Mouse (Mus musculus): Measurements from ENCODE around the gene Cyp27a1. TPM values are rescaled to one million over a fixed set of nuclear protein-coding genes. Genes with fewer than 3 reads are reported as not detected.

Gene Cyp27a1
- polyA plus RNA-seq, 1 experiment from 2014 or later: 9.7 TPM

GRCm38 (mm10) chr1:74752150-74752549 lies 38.8 kb downstream of the Cyp27a1 start:
- Histone ChIP-seq H3K27me3 (peaks cover 20% of the 10 kb centered on the region; the same call in 1 of the 2 replicates), H3K9ac (no peak overlapping the region), H3K4me1 (peaks cover 11% of the 10 kb centered on the region), H3K4me2 (no peak overlapping the region), H3K27ac (no peak overlapping the region), H3K9me3 (no peaks in the 10 kb centered on the region), H3K4me3 (no peak overlapping the region), H3K36me3 (no peaks in the 10 kb centered on the region)
- no peak for ATAC-seq (ENCODE audit: insufficient number of reproducible peaks, low FRiP score, low TSS enrichment, low read depth)
- WGBS: 79% methylated on average over 8 of the region's 8 CpGs

- Histone ChIP-seq H3K27ac (no peak overlapping the region), H3K4me1 (peaks cover 11% of the 10 kb centered on the region), H3K9ac (no peak overlapping the region), H3K36me3 (no peaks in the 10 kb centered on the region), H3K4me2 (no peak overlapping the region), H3K27me3 (peaks cover 15% of the 10 kb centered on the region; the same call in 1 of the 2 replicates), H3K9me3 (no peaks in the 10 kb centered on the region), H3K4me3 (no peak overlapping the region)
- ATAC-seq (ENCODE audit: insufficient number of reproducible peaks, low FRiP score, low TSS enrichment, low read depth): no peak
- 94% methylated on average over 3 of the region's 3 CpGs for WGBS
These were observed 39.5 kb downstream of the Cyp27a1 start for GRCm38 (mm10) chr1:74752833-74753232.

DNA sequence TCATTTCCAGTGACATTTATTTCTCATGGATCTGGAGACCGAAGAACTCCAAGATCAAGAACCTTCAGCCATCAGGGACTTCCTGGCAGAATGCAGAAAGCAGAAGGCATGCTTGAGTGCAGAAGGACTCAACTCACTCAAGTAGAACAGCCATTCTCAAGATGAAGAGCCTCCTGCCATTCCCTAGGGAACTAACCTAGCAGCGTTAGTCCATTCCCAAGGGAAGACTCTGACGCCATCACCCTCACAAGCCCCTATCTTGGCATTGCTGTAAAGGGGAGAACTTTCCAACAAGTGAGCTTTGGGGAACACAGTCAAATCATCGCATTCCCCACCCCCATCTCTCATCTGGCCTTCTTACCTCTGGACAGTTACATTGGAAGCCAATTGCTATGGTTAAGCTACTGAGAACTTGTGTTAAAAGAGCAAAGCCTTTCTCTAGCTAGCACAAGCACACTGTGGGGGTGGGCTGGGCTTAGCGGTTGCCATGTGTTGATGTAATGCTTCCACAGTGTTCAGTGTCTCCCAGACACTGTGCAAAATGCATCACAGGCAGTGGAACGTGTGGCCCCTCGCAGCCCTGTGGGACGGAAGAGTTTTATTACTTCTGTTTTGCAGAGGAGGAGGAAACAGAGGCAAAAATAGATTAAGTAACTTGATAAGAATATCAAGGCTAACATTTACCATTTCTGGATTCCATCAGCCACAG lies 40.0 kb downstream of the Cyp27a1 start:
- Histone ChIP-seq H3K36me3 (no peaks in the 10 kb centered on the region), H3K9ac (no peak overlapping the region), H3K9me3 (no peaks in the 10 kb centered on the region), H3K4me1 (peaks cover 11% of the 10 kb centered on the region), H3K4me3 (no peak overlapping the region), H3K27me3 (peaks cover 11% of the 10 kb centered on the region; the same call in 1 of the 2 replicates), H3K27ac (no peak overlapping the region), H3K4me2 (no peak overlapping the region)
- 71% methylated on average over 8 of the region's 8 CpGs for WGBS
- no peak for ATAC-seq (ENCODE audit: insufficient number of reproducible peaks, low FRiP score, low TSS enrichment, low read depth)

GRCm38 (mm10) chr1:74754175-74754785 lies 40.9 kb downstream of the Cyp27a1 start:
- ATAC-seq (ENCODE audit: insufficient number of reproducible peaks, low FRiP score, low TSS enrichment, low read depth): 0 out of 2 replicates have a peak, but pooled peaks have one; percentile 49
- no peaks in the 10 kb centered on the region for H3K36me3 ChIP-seq
- H3K4me3 ChIP-seq: no peak overlapping the region
- no peak overlapping the region for H3K9ac ChIP-seq
- 55% methylated on average over 5 of the region's 5 CpGs for whole genome bisulfite sequencing
- H3K4me2 ChIP-seq: no peak overlapping the region
- peaks cover 3% of the 10 kb centered on the region for H3K4me1 ChIP-seq
- peaks cover 4% of the 10 kb centered on the region; the same call in 1 of the 2 replicates for H3K27me3 ChIP-seq
- no peak overlapping the region for H3K27ac ChIP-seq
- H3K9me3 ChIP-seq: no peaks in the 10 kb centered on the region

- no peak for ATAC-seq (ENCODE audit: insufficient number of reproducible peaks, low FRiP score, low TSS enrichment, low read depth)
- Histone ChIP-seq H3K9me3 (no peaks in the 10 kb centered on the region), H3K9ac (no peak overlapping the region), H3K36me3 (no peaks in the 10 kb centered on the region), H3K4me2 (no peak overlapping the region), H3K27me3 (peaks cover 17% of the 10 kb centered on the region; the same call in 1 of the 2 replicates), H3K27ac (no peak overlapping the region), H3K4me1 (no peaks in the 10 kb centered on the region), H3K4me3 (no peak overlapping the region)
- WGBS: 26% methylated on average over 4 of the region's 4 CpGs
These were observed 46.4 kb downstream of the Cyp27a1 start for GRCm38 (mm10) chr1:74759773-74760172.

GRCm38 (mm10) chr1:74763081-74763480 lies 49.7 kb downstream of the Cyp27a1 start:
- no peak overlapping the region for H3K9ac ChIP-seq
- no peak overlapping the region for H3K4me2 ChIP-seq
- no peak overlapping the region for H3K27ac ChIP-seq
- H3K36me3 ChIP-seq: no peaks in the 10 kb centered on the region
- WGBS: under 1% methylated on average over 6 of the region's 6 CpGs
- no peak overlapping the region for H3K4me3 ChIP-seq
- no peaks in the 10 kb centered on the region for H3K4me1 ChIP-seq
- no peaks in the 10 kb centered on the region for H3K9me3 ChIP-seq
- H3K27me3 ChIP-seq: peaks cover 24% of the 10 kb centered on the region; the same call in 1 of the 2 replicates
- ATAC-seq (ENCODE audit: insufficient number of reproducible peaks, low FRiP score, low TSS enrichment, low read depth): no peak

GRCm38 (mm10) chr1:74770727-74771466 lies 57.5 kb downstream of the Cyp27a1 start:
- H3K9ac ChIP-seq: no peak overlapping the region
- WGBS: 3% methylated on average over 35 of the region's 35 CpGs
- ATAC-seq (ENCODE audit: insufficient number of reproducible peaks, low FRiP score, low TSS enrichment, low read depth): no peak

DNA sequence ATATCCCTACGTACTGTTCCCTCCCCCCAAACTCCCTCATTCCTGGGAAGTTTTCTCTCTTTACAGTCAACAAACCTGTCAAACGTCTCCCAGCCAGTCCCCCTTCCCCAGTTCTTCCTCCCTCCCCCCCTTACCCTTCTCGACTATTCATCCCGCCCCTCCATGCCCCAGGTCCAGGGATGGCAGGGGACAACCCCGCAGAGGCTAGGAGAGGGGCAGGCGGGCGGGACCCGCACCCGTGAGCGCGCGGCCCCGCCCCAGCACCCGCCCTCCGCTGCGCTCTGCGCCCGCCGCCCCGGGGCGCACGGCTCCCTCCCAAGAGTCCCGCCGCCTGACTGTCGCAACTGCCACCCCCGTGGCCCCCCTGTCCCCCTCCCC lies 58.1 kb downstream of the Cyp27a1 start:
- WGBS: 1% methylated on average over 12 of the region's 26 CpGs
- peak overlapping the region; percentile 41; the same call in 1 of the 2 replicates for H3K9ac ChIP-seq
- peak overlapping the region; percentile 91 for H3K4me2 ChIP-seq
- H3K27me3 ChIP-seq: peaks cover 76% of the 10 kb centered on the region
- H3K4me1 ChIP-seq: peaks cover 41% of the 10 kb centered on the region
- no peak overlapping the region for H3K27ac ChIP-seq
- H3K36me3 ChIP-seq: no peaks in the 10 kb centered on the region
- ATAC-seq (ENCODE audit: insufficient number of reproducible peaks, low FRiP score, low TSS enrichment, low read depth): 0 out of 2 replicates have a peak, but pooled peaks have one; percentile 9
- H3K9me3 ChIP-seq: no peaks in the 10 kb centered on the region
- H3K4me3 ChIP-seq: peak overlapping the region; percentile 50

More at GRCm38 (mm10) chr1:74770727-74771466, 57.5 kb downstream of the Cyp27a1 start:
- Histone ChIP-seq H3K9me3 (no peaks in the 10 kb centered on the region), H3K27ac (peak overlapping the region; percentile 24; the same call in 1 of the 2 replicates), H3K4me1 (peaks cover 41% of the 10 kb centered on the region), H3K4me3 (peak overlapping the region; percentile 50), H3K27me3 (peaks cover 70% of the 10 kb centered on the region), H3K4me2 (peak overlapping the region; percentile 91), H3K36me3 (no peaks in the 10 kb centered on the region)

GRCm38 (mm10) chr1:74771845-74771930 lies 58.3 kb downstream of the Cyp27a1 start, which contains the start of gene Wnt6:
TSS of gene Wnt6 (plus strand) at chr1:74771892.
- Histone ChIP-seq H3K9me3 (no peaks in the 10 kb centered on the region), H3K4me2 (peak within 1 kb of the TSS; percentile 91), H3K9ac (peak within 1 kb of the TSS; percentile 41), H3K27ac (peak within 1 kb of the TSS; percentile 59; the same call in 1 of the 2 replicates), H3K4me3 (peak within 1 kb of the TSS; percentile 50), H3K4me1 (peaks cover 41% of the 10 kb centered on the region), H3K36me3 (no peaks in the 10 kb centered on the region), H3K27me3 (peaks cover 77% of the 10 kb centered on the region)
- WGBS: 6% methylated on average over 3 of the region's 8 CpGs
- ATAC-seq (ENCODE audit: insufficient number of reproducible peaks, low FRiP score, low TSS enrichment, low read depth): no peak

DNA sequence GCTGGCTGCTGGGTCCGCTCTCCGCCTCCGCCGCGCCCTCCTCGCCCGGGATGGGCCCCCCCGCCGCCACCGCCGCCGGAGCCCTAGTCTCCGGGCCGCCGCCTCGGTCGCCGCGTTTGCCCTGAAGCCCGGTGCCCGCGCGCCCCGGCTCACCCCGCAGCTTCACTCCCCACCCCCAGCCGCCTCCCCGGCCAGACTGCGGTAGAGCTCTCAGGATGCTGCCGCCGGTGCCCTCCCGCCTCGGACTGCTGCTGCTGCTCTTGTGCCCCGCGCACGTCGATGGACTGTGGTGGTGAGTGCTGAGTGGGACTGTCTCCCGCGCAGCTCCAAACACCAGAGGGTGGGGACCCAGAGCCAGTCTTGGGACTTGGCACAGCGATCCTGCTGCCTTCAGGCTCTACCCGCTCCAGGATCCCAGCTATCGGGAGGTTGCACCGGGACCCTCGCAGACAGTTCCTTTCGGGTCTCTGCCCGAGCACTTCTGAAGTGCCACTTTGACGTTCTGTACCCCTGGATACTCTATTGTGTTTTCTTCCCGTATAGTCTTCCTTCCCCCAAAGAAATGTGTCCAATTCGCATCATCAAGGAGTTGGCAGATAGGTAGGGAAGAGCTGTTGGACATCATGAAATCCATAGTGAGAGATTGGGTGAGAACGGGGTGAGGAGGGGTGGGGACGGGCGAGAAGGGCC lies 58.7 kb downstream of the Cyp27a1 start:
- no peak for ATAC-seq (ENCODE audit: insufficient number of reproducible peaks, low FRiP score, low TSS enrichment, low read depth)
- Histone ChIP-seq H3K9ac (peak overlapping the region; percentile 41), H3K4me3 (peak overlapping the region; percentile 50), H3K36me3 (no peaks in the 10 kb centered on the region), H3K9me3 (no peaks in the 10 kb centered on the region), H3K27me3 (peaks cover 78% of the 10 kb centered on the region), H3K4me2 (peak overlapping the region; percentile 91), H3K4me1 (peaks cover 41% of the 10 kb centered on the region), H3K27ac (peak overlapping the region; percentile 59; the same call in 1 of the 2 replicates)
- WGBS: under 1% methylated on average over 33 of the region's 51 CpGs

- Histone ChIP-seq H3K9me3 (no peaks in the 10 kb centered on the region), H3K27me3 (peaks cover 87% of the 10 kb centered on the region), H3K4me2 (peak overlapping the region; percentile 91), H3K27ac (no peak overlapping the region), H3K4me1 (peaks cover 41% of the 10 kb centered on the region), H3K36me3 (no peaks in the 10 kb centered on the region), H3K4me3 (peak overlapping the region; percentile 50), H3K9ac (no peak overlapping the region)
- WGBS: under 1% methylated on average over 15 of the region's 15 CpGs
- peak; percentile 87 for ATAC-seq (ENCODE audit: insufficient number of reproducible peaks, low FRiP score, low TSS enrichment, low read depth)
These were observed 59.8 kb downstream of the Cyp27a1 start for GRCm38 (mm10) chr1:74773136-74773535.

All from limb, embryonic 15.5 days (tissue).